8 mouse cellular contexts compared by ENCODE assay signal in genomic region chr4:153480551-153481262, GRCm38 (mm10). TPM values are rescaled to one million over a fixed set of nuclear protein-coding genes. Genes with fewer than 3 reads are reported as not detected.
DNase-seq lines count a peak whose midpoint lies in the region; ATAC-seq and TF ChIP-seq lines count a peak whose summit lies in the region.

No protein-coding gene starts in this region.

- no peak overlapping the region; the same call in 1 of the 2 replicates for H3K9ac ChIP-seq in embryonic facial prominence, embryonic 14.5 days (ENCODE audit: low read depth, low read length)
- H3K9ac ChIP-seq in hindbrain, embryonic 16.5 days (ENCODE audit: low read depth, low read length) = peak overlapping the region; percentile 89
- no peak overlapping the region for H3K9ac ChIP-seq in limb, embryonic 11.5 days (ENCODE audit: low read length)

- H3K9me3 ChIP-seq in embryonic facial prominence, embryonic 14.5 days (ENCODE audit: control insufficient read depth, low read length) = no peaks in the 10 kb centered on the region
- no peaks in the 10 kb centered on the region for H3K9me3 ChIP-seq in hindbrain, embryonic 16.5 days (ENCODE audit: control insufficient read depth, low read length)
- H3K9me3 ChIP-seq in limb, embryonic 11.5 days (ENCODE audit: control insufficient read depth, low read length) = no peaks in the 10 kb centered on the region

- TF ChIP-seq POLR2A in lung, adult 2 months (IDR thresholded peaks at IDR 0.05; ENCODE audit: borderline replicate concordance, extremely low read depth, low read depth, low read length) = no peak

- H3K36me3 ChIP-seq in embryonic facial prominence, embryonic 14.5 days (ENCODE audit: control insufficient read depth, insufficient read depth, low read length) = no peaks in the 10 kb centered on the region
- H3K36me3 ChIP-seq in hindbrain, embryonic 16.5 days (ENCODE audit: control insufficient read depth, insufficient read depth, low read length) = no peaks in the 10 kb centered on the region
- H3K36me3 ChIP-seq in limb, embryonic 11.5 days (ENCODE audit: control insufficient read depth, insufficient read depth, low read length) = no peaks in the 10 kb centered on the region

- TF ChIP-seq CTCF in lung, adult 2 months (IDR thresholded peaks at IDR 0.05; ENCODE audit: insufficient read depth, low read length) = 0 out of 2 replicates have a peak, but pooled peaks have one; percentile 7

- peak overlapping the region; percentile 84 for H3K4me2 ChIP-seq in embryonic facial prominence, embryonic 14.5 days (ENCODE audit: low read depth, low read length)
- H3K4me2 ChIP-seq in hindbrain, embryonic 16.5 days (ENCODE audit: low read length) = peak overlapping the region; percentile 87
- H3K4me2 ChIP-seq in limb, embryonic 11.5 days (ENCODE audit: low read depth, severe bottlenecking) = peak overlapping the region; percentile 93

- H3K4me1 ChIP-seq in lung, adult 2 months (ENCODE audit: control insufficient read depth, insufficient read depth, low read length) = no peaks in the 10 kb centered on the region
- peaks cover 11% of the 10 kb centered on the region; the same call in 1 of the 2 replicates for H3K4me1 ChIP-seq in embryonic facial prominence, embryonic 14.5 days (ENCODE audit: control insufficient read depth, insufficient read depth, low read length)
- H3K4me1 ChIP-seq in hindbrain, embryonic 16.5 days (ENCODE audit: control insufficient read depth, insufficient read depth, low read depth, low read length) = peaks cover 57% of the 10 kb centered on the region
- peaks cover 25% of the 10 kb centered on the region for H3K4me1 ChIP-seq in limb, embryonic 11.5 days (ENCODE audit: control insufficient read depth, insufficient read depth, low read length)

- H3K4me3 ChIP-seq in lung, adult 2 months (replicated peaks; ENCODE audit: extremely low read depth, low read depth, low read length) = no peak overlapping the region
- peak overlapping the region; percentile 45 for H3K4me3 ChIP-seq in embryonic facial prominence, embryonic 14.5 days (ENCODE audit: low read depth, low read length)
- H3K4me3 ChIP-seq in hindbrain, embryonic 16.5 days (ENCODE audit: low read length) = peak overlapping the region; percentile 74
- H3K4me3 ChIP-seq in limb, embryonic 11.5 days (ENCODE audit: low read depth, low read length) = peak overlapping the region; percentile 43

- ATAC-seq in embryonic facial prominence, embryonic 14.5 days (ENCODE audit: low read depth) = no peak; the same call in 1 of the 2 replicates
- ATAC-seq in hindbrain, embryonic 16.5 days = peak; percentile 44
- no peak for ATAC-seq in limb, embryonic 11.5 days (ENCODE audit: insufficient number of reproducible peaks, low FRiP score, low TSS enrichment, low read depth)

- 4% methylated on average over 19 of the region's 19 CpGs for WGBS in lung, adult 2 months
- WGBS in embryonic facial prominence, embryonic 14.5 days = 3% methylated on average over 19 of the region's 19 CpGs
- under 1% methylated on average over 19 of the region's 19 CpGs for WGBS in hindbrain, embryonic 16.5 days
- 4% methylated on average over 19 of the region's 19 CpGs for WGBS in limb, embryonic 11.5 days

- H3K27ac ChIP-seq in embryonic facial prominence, embryonic 14.5 days (replicated peaks; ENCODE audit: low read depth, low read length) = no peak overlapping the region
- peak overlapping the region; percentile 83 for H3K27ac ChIP-seq in hindbrain, embryonic 16.5 days (ENCODE audit: low read depth, low read length)
- no peak overlapping the region for H3K27ac ChIP-seq in limb, embryonic 11.5 days (replicated peaks; ENCODE audit: low read depth, low read length)

- peaks cover 70% of the 10 kb centered on the region for H3K27me3 ChIP-seq in embryonic facial prominence, embryonic 14.5 days (replicated peaks; ENCODE audit: control insufficient read depth, insufficient read depth, low read length)
- H3K27me3 ChIP-seq in hindbrain, embryonic 16.5 days (replicated peaks; ENCODE audit: control insufficient read depth, insufficient read depth, low read length) = 0 out of 2 replicates have a peak, but pooled peaks cover 2% of the 10 kb centered on the region
- peaks cover 52% of the 10 kb centered on the region for H3K27me3 ChIP-seq in limb, embryonic 11.5 days (ENCODE audit: control insufficient read depth, insufficient read depth, low read length)

- no peak for DNase-seq in lung, adult 2 months
- DNase-seq in lung, postnatal 25 days (ENCODE audit: low spot score) = no peak
- DNase-seq in embryonic facial prominence, embryonic 14.5 days (ENCODE audit: low spot score) = peak; percentile 80
- peak; percentile 81 for DNase-seq in limb, embryonic 11.5 days (ENCODE audit: low spot score)
- DNase-seq in retina, embryonic 14.5 days (ENCODE audit: low spot score) = peak; percentile 87
- no peak for DNase-seq in urinary bladder, postnatal 4 days (ENCODE audit: low spot score in 2 of 2)
- no peak for DNase-seq in thymus, postnatal 14 days

RNA-seq across cellular contexts. Expression of gene Ajap1, which starts 1.9 kb away (rescaled TPM):
- 0.34 and 0.57 TPM in 2 replicates for polyA plus RNA-seq in lung, adult 2 months (2012; rRNA removed)
- polyA plus RNA-seq in embryonic facial prominence, embryonic 14.5 days (2014; fragmentation: Nextera tagmentation; extraction: Ambion mirVana) = 0.59 and 0.65 TPM in 2 replicates
- polyA plus RNA-seq in hindbrain, embryonic 16.5 days (2015; fragmentation: Nextera tagmentation; extraction: Ambion mirVana) = 14.3 and 15.0 TPM in 2 replicates
- polyA plus RNA-seq in limb, embryonic 11.5 days (2014; fragmentation: Nextera tagmentation; extraction: Ambion mirVana) = 0.65 and 1.0 TPM in 2 replicates

Comparison
In these comparisons a context has a peak if more than half of its experiments do, and no peak if none do; other contexts are left out.
1. DNase-seq: peak in embryonic facial prominence, embryonic 14.5 days (single experiment), limb, embryonic 11.5 days (single experiment) and retina, embryonic 14.5 days (single experiment); none in lung, adult 2 months (single experiment), lung, postnatal 25 days (single experiment), urinary bladder, postnatal 4 days (0 of 2) and thymus, postnatal 14 days (single experiment).
2. Peak in every context shown above with its lines, with median percentiles within 50 percentile points of each other: H3K4me2 ChIP-seq.